Mouse (Mus musculus): ENCODE data around the gene Best2. TPM values are rescaled to one million over a fixed set of nuclear protein-coding genes. Genes with fewer than 3 reads are reported as not detected.

The Best2 gene
- polyA plus RNA-seq, 1 experiment from 2014 or later = not detected

DNA sequence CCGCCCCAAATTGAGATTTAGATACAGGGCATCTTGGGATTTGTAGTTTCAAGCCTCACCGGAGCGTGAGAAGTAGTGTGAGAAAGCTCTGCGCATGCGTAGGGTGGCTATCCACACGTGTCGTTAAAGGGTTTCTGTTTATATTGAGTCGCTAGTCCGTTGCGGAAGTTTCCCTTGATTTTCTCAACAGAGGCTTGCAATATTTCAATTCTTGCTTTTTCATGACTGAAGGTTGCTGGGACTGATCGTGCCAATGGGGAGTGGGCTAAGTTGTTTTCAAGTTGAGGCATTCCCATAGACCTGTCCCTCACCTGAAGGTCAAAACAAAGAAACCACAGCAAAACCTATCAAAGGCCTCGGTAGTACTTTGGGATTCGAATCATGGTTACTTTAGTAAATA, 20.4 kb upstream of the Best2 start:
- Histone ChIP-seq H3K4me1 (peaks cover 24% of the 10 kb centered on the region), H3K9me3 (no peaks in the 10 kb centered on the region), H3K9ac (peak overlapping the region; percentile 78), H3K4me3 (peak overlapping the region; percentile 86), H3K36me3 (peaks cover 43% of the 10 kb centered on the region), H3K27ac (0 out of 2 replicates have a peak overlapping the region, but pooled peaks have one; percentile 100), H3K27me3 (no peaks in the 10 kb centered on the region), H3K4me2 (replicated peaks) (peak overlapping the region; percentile 84)
- no peak for ATAC-seq (ENCODE audit: low FRiP score, low read depth)
- WGBS = 2% methylated on average over 13 of the region's 13 CpGs

DNA sequence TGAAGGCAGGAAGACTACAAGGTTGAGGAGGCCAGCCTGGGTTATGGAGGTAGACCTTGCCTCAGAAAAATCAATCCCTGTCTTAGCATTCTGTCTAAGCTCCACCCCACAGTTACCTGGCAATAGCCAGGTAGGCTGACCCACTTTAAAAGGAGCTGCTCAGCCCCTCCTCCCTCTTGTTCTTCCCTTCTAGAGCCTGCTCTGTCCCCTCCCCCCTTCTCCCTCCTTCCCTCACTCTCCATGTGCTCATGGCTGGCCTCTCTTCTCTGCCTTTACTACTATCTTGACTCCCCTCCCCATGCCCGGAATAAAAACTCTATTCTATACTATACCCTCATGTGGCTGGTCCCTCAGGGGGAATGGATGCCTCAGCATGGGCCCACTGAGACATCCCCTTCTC, 19.5 kb upstream of the Best2 start:
- H3K4me1 ChIP-seq = peaks cover 22% of the 10 kb centered on the region
- H3K27me3 ChIP-seq = no peaks in the 10 kb centered on the region
- no peak overlapping the region for H3K4me3 ChIP-seq
- ATAC-seq (ENCODE audit: low FRiP score, low read depth) = no peak
- peaks cover 50% of the 10 kb centered on the region for H3K36me3 ChIP-seq
- 55% methylated on average over 1 of the region's 1 CpGs for WGBS
- 0 out of 2 replicates have a peak overlapping the region, but pooled peaks have one; percentile 84 for H3K4me2 ChIP-seq (replicated peaks)
- no peaks in the 10 kb centered on the region for H3K9me3 ChIP-seq
- no peak overlapping the region for H3K27ac ChIP-seq
- H3K9ac ChIP-seq = no peak overlapping the region

DNA sequence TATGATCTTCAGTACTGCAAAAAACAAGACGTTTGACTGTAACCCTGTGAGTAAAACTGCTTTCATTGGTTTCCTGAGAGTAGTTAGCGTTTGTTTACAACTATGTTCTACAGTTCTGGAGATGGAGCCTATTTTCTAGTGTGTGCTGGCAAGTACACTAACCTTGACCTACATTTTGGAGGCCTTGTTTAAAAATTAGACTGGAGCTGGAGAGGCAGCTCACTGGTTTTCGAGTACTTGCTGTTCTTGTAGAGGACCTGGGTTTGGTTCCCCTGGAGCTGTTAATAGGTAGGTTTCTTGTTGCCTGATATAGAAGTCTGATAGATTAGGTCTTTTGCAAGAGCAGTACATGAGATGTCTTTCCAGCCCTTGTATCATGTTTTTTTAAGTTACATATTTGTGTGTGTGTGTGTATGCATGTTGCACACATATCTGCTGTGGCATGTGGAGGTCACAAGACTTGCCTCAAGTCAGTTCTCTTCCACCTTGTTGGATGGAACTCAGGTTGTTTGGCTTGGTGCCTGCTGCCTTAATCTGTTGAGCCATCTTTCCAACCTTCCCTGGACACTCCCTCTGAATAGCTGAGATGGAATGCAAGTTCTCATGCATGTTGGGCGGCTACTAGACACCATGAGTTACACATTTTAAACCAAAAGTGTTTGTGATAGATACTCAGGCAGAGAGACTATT, 18.4 kb upstream of the Best2 start:
- Histone ChIP-seq H3K9me3 (no peaks in the 10 kb centered on the region), H3K4me2 (replicated peaks) (no peak overlapping the region), H3K4me3 (no peak overlapping the region), H3K27ac (no peak overlapping the region), H3K36me3 (peaks cover 50% of the 10 kb centered on the region), H3K4me1 (peaks cover 26% of the 10 kb centered on the region), H3K9ac (no peak overlapping the region), H3K27me3 (no peaks in the 10 kb centered on the region)
- ATAC-seq (ENCODE audit: low FRiP score, low read depth) = no peak
- WGBS = 88% methylated on average over 4 of the region's 4 CpGs

DNA sequence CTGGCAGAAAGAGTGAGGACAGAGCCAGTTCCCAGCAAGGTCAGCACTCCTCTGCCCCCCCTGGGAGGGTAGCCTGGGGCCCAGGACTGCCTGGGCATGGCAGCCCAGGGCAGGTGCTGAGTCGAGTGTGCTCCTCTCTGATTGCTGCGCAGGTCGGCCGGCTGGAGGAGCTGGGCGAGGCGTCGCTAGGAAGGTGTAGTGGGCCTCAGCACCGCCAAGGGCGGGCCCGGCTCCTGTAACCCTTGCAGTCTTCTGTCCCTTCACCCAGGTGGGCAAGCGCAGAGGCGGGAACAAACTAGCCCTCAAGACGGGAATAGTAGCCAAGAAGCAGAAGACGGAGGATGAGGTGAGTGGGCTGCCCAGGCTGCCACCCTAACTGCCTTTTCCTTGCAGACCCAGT, 14.9 kb upstream of the Best2 start:
- peak overlapping the region; percentile 94 for H3K4me2 ChIP-seq (replicated peaks)
- ATAC-seq (ENCODE audit: low FRiP score, low read depth) = no peak

DNA sequence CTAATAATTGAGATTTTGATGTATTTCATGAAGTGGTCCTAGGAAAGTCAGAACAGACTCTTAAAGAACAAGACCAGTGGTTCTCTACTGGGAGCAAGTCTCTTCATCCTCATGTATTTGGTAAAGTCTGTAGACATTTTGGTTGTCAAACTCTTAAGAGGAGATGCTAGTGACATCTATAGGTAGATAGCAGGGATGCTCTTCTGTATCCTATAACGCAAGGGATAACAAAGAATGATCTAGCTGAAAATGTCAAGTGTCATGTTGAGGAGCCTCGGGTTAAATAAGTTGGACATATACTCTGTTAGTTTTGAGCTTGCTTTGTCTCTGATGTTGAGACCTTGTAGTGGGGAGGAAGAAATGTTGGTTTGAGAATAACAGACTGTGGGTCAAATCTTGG, 13.6 kb upstream of the Best2 start:
- peak overlapping the region; percentile 99 for H3K4me3 ChIP-seq
- H3K27me3 ChIP-seq = no peaks in the 10 kb centered on the region
- no peak overlapping the region for H3K27ac ChIP-seq
- peak overlapping the region; percentile 99 for H3K9ac ChIP-seq
- ATAC-seq (ENCODE audit: low FRiP score, low read depth) = no peak
- no peaks in the 10 kb centered on the region for H3K9me3 ChIP-seq
- WGBS = 39% methylated on average over 2 of the region's 2 CpGs
- peak overlapping the region; percentile 94 for H3K4me2 ChIP-seq (replicated peaks)
- H3K36me3 ChIP-seq = peaks cover 49% of the 10 kb centered on the region
- H3K4me1 ChIP-seq = peaks cover 33% of the 10 kb centered on the region

More for the DNA sequence above, 14.9 kb upstream of the Best2 start:
- peak overlapping the region; percentile 99; the same call in 1 of the 2 replicates for H3K9ac ChIP-seq
- no peak overlapping the region for H3K27ac ChIP-seq
- H3K27me3 ChIP-seq = no peaks in the 10 kb centered on the region
- no peaks in the 10 kb centered on the region for H3K9me3 ChIP-seq
- no peak overlapping the region for H3K4me3 ChIP-seq
- 88% methylated on average over 14 of the region's 14 CpGs for WGBS
- peaks cover 29% of the 10 kb centered on the region for H3K4me1 ChIP-seq
- peaks cover 50% of the 10 kb centered on the region for H3K36me3 ChIP-seq

DNA sequence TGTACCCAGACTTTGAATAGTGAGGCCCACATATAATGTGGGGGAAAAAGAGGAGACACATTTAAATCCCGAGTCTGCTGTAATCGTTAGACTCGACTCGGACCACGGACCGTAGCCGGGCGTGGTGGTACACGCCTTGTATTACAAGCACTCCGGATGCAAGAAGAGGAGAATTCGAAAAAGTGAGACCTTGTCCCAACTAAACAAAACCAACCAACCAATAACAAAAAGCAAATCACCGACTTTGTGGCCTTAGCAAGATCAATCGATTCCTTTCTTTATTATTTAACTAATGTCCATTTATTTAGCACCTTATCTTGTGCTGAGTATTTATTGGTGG, 13.2 kb upstream of the Best2 start:
- under 1% methylated on average over 13 of the region's 13 CpGs for WGBS
- Histone ChIP-seq H3K36me3 (peaks cover 49% of the 10 kb centered on the region), H3K27me3 (no peaks in the 10 kb centered on the region), H3K4me2 (replicated peaks) (peak overlapping the region; percentile 94), H3K4me3 (peak overlapping the region; percentile 99), H3K9ac (peak overlapping the region; percentile 99), H3K27ac (peak overlapping the region; percentile 92), H3K9me3 (no peaks in the 10 kb centered on the region), H3K4me1 (peaks cover 33% of the 10 kb centered on the region)
- ATAC-seq (ENCODE audit: low FRiP score, low read depth) = no peak

DNA sequence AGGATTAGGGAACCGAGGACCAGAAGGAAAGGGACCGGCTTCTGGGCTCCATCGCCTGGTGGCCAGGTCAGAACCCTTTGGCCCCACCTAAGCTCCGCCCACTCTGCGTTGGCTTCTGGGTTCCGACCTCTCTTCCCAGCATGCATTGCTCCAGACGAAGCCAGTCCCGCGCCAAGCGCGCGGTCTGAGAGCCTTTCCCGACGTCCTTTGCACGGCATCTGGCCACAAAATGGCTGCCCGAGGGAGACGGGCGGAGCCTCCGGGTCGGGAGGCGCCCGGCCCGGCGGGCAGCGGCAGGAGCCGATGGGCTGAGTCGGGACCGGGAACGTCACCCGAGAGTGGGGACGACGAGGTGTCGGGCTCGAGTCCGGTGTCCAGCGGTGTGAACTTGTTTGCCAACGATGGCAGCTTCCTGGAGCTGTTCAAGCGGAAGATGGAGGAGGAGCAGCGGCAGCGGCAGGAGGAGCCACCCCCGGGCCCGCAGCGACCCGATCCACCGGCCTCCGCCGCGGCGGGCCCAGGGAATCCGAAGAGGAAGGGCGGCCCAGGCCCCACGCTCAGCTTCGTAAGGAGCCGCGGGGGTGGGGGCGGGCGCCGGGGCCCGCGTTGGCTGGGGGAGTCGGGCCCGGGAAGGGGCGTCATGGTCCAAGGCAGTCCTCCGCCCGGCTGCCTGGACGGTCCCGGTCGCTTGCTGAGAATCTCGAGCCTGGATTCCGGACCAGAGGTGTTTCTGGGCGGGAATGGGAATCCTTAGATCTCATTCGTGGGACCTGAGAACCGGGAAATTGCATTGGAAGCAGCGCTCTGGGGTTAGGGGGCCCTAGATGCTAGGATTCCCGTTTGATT, 12.6 kb upstream of the Best2 start, which contains the start of gene Trir:
TSS of gene Trir (plus strand) at position 154 of the 846 bp plus-strand sequence.
- Histone ChIP-seq H3K36me3 (peaks cover 49% of the 10 kb centered on the region), H3K9ac (peak within 1 kb of the TSS; percentile 99), H3K4me1 (peaks cover 33% of the 10 kb centered on the region), H3K27ac (peak within 1 kb of the TSS; percentile 92), H3K9me3 (no peaks in the 10 kb centered on the region), H3K4me3 (peak within 1 kb of the TSS; percentile 99), H3K4me2 (replicated peaks) (peak within 1 kb of the TSS; percentile 94), H3K27me3 (no peaks in the 10 kb centered on the region)
- ATAC-seq (ENCODE audit: low FRiP score, low read depth) = peak; percentile 82
- WGBS = under 1% methylated on average over 75 of the region's 75 CpGs

DNA sequence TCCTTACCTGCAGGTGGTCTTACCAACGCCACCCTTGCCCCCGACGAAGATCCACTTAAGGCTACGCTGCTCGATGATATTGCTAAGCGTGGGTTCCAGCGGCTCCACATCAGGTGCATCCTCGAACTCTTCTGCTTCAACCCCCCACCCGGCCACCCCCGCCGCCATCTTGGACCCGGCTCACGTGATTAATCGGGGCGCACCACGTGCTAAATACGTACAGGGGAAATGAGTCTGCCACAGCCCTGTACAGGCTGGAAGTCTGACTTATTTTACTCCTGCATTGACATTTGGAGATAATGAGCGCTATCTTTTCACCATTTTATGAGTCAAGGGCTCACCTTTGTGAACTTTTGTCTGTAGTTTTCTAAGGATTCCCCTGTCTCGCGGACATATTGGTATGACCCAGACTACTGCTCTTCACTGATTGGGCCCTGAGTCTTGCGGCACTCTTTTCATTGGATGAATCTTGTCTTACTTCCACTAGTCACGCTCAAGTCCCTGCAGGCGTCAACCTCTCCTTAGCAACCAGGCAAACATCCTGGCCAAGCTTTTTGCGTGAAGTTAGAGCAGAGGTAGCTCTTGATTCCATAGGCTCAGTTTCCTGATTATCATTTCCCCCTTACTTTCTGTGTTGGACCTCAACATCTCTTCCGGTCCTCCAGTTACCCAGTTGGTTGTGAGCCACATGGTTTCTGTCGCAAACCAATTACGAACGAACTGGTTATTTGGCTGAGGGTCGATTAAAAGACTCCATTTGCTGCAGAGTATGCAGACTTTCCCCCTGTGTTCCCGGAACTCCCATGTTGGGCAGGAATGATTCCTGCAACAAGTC, 11.0 kb upstream of the Best2 start, which contains the start of gene Asna1:
TSS of gene Asna1 (minus strand) at position 184 of the 835 bp plus-strand sequence.
- peak within 1 kb of the TSS; percentile 72 for H3K27ac ChIP-seq
- H3K4me1 ChIP-seq = peaks cover 33% of the 10 kb centered on the region
- peak within 1 kb of the TSS; percentile 99 for H3K4me3 ChIP-seq
- peak within 1 kb of the TSS; percentile 78 for H3K9ac ChIP-seq
- no peaks in the 10 kb centered on the region for H3K27me3 ChIP-seq
- no peaks in the 10 kb centered on the region for H3K9me3 ChIP-seq
- 5% methylated on average over 30 of the region's 30 CpGs for WGBS
- peak; percentile 93 for ATAC-seq (ENCODE audit: low FRiP score, low read depth)
- peaks cover 49% of the 10 kb centered on the region for H3K36me3 ChIP-seq
- H3K4me2 ChIP-seq (replicated peaks) = peak within 1 kb of the TSS; percentile 94

DNA sequence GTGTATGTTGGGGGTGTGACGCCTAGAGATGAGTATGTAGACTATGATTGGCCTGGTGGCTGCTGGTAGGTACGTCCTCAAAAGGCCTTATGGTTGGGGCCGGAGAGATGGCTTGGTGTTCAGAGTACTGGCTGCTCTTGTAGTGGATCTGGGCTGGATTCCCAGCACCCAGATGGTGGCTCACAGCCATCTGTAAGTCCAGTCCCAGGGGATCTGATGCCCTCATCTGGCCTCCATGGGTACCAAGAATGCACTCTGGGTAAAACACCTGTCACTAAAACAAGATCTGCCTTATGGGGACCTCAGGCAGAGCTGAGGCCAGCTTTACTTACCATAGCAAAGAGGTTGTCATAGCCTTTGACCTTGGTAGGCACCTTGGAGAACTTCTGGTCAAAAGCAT, 9.5 kb upstream of the Best2 start:
- peaks cover 29% of the 10 kb centered on the region for H3K4me1 ChIP-seq
- no peaks in the 10 kb centered on the region for H3K9me3 ChIP-seq
- peak overlapping the region; percentile 99 for H3K4me3 ChIP-seq
- H3K4me2 ChIP-seq (replicated peaks) = peak overlapping the region; percentile 94
- no peak for ATAC-seq (ENCODE audit: low FRiP score, low read depth)
- 95% methylated on average over 3 of the region's 3 CpGs for WGBS
- H3K27ac ChIP-seq = no peak overlapping the region
- peaks cover 51% of the 10 kb centered on the region for H3K36me3 ChIP-seq
- no peak overlapping the region for H3K9ac ChIP-seq
- no peaks in the 10 kb centered on the region for H3K27me3 ChIP-seq

DNA sequence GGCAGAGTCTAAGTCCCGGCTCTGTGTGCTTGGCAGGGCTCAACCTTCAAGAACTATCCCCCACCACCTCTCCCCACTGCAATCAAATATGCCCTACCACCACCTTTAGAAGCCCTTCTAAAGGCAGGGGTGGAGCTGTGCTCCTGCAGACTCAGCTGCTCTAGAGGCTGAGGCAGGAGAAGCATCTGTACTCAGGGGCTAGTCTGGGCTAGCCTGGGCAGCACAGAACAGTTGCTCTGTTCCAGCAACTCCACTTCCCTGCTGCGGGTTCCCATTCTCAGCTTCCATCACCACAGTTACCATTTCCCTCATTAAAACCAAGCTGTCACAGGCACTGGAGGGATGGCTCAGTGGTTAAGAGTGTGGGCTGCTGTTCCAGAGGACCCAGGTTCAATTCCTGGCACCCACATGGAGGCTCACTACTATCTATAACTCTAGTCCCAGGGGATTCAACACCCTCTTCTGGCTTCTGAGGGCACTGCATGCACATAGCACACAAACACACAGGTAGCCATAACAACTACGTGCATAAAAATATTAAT, 7.3 kb upstream of the Best2 start:
- no peak overlapping the region for H3K4me3 ChIP-seq
- 95% methylated on average over 3 of the region's 3 CpGs for WGBS

DNA sequence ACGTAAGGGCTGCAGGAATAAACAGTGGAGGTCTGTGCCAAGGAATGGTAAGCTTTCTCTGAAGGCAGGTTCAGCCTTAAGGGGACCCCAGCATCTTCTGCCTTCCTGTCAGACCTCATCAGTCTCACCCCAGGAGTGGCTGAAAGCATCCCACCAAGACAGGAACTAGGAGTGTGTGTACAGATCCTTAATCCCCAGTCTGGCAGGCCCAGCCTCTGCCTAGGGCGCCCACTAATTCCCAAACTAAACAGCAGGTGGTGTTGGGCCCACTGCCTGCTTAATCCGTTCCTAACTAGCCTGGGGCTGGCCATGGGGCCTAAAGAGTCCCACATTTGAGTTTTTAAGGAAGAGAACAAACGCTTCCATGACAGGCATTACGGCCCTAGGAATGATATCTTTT, 2.9 kb upstream of the Best2 start:
- Histone ChIP-seq H3K4me1 (peaks cover 5% of the 10 kb centered on the region), H3K4me2 (replicated peaks) (no peak overlapping the region), H3K9me3 (no peaks in the 10 kb centered on the region), H3K4me3 (no peak overlapping the region), H3K27ac (no peak overlapping the region), H3K27me3 (peaks cover 29% of the 10 kb centered on the region), H3K9ac (no peak overlapping the region), H3K36me3 (peaks cover 52% of the 10 kb centered on the region)
- no peak for ATAC-seq (ENCODE audit: low FRiP score, low read depth)
- 57% methylated on average over 5 of the region's 5 CpGs for WGBS

More for the DNA sequence above, 7.3 kb upstream of the Best2 start:
- Histone ChIP-seq H3K9me3 (no peaks in the 10 kb centered on the region), H3K27ac (no peak overlapping the region), H3K9ac (no peak overlapping the region), H3K4me2 (replicated peaks) (no peak overlapping the region), H3K27me3 (no peaks in the 10 kb centered on the region), H3K4me1 (peaks cover 18% of the 10 kb centered on the region), H3K36me3 (peaks cover 70% of the 10 kb centered on the region)
- no peak for ATAC-seq (ENCODE audit: low FRiP score, low read depth)

Data from limb, embryonic 13.5 days (tissue).